Mouse (Mus musculus) forebrain, postnatal 0 days (tissue): ENCODE data around the gene Clint1. TPM values are rescaled to one million over a fixed set of nuclear protein-coding genes. Genes with fewer than 3 reads are reported as not detected.
"Not testable (repeated sequence)": the region's sequence is repeated elsewhere in the genome, so short reads cannot be mapped to it uniquely, and the experiment has no call there.

Experiments used
- ATAC-seq: fragments of 200-750 bp; cut with Nextera tagmentation; 2 replicates; pipeline ENCODE4 v1.8.0; 2017; ENCODE audit warnings: mild to moderate bottlenecking, moderate library complexity
- DNase-seq: peaks from one replicate; pipeline ENCODE4 v3.0.0-alpha.2; 2015
- H3K27ac ChIP-seq: fragments of 300-500 bp; sonication (generic); 2 replicates; pipeline ENCODE4 v1.5.1; 2014; ENCODE audit warnings: low read depth, mild to moderate bottlenecking, antibody characterized with exemption, low read length, moderate library complexity, mixed read lengths
- H3K27me3 ChIP-seq: fragments of 300-500 bp; sonication (generic); 2 replicates; pipeline ENCODE4 v1.6.1; 2014; ENCODE audit warnings: mild to moderate bottlenecking, low read length, mixed read lengths; ENCODE audit not compliant: insufficient read depth
- H3K36me3 ChIP-seq: fragments of 300-500 bp; sonication (generic); 2 replicates; pipeline ENCODE4 v1.6.1; 2014; ENCODE audit warnings: mild to moderate bottlenecking, moderate library complexity; ENCODE audit not compliant: insufficient read depth
- H3K4me1 ChIP-seq: fragments of 300-500 bp; sonication (generic); 2 replicates; pipeline ENCODE4 v1.6.1; 2014; ENCODE audit warnings: antibody characterized with exemption; ENCODE audit not compliant: insufficient read depth
- H3K4me2 ChIP-seq: fragments of 300-500 bp; sonication (generic); 2 replicates; pipeline ENCODE4 v1.6.1; 2014; ENCODE audit warnings: low read depth, mild to moderate bottlenecking, moderate library complexity
- H3K4me3 ChIP-seq: fragments of 300-500 bp; sonication (generic); 2 replicates; pipeline ENCODE4 v1.5.1; 2014; ENCODE audit warnings: low read depth, low read length, mixed read lengths
- H3K9ac ChIP-seq: fragments of 300-500 bp; sonication (generic); 2 replicates; pipeline ENCODE4 v1.6.1; 2014; ENCODE audit warnings: mild to moderate bottlenecking
- H3K9me3 ChIP-seq: fragments of 300-500 bp; sonication (generic); 2 replicates; pipeline ENCODE4 v1.6.1; 2016; ENCODE audit warnings: low read length
- CTCF ChIP-seq: sonication (generic); IDR thresholded peaks from 2 replicates; pipeline ENCODE4 v1.5.1; 2016; ENCODE audit warnings: antibody characterized with exemption, control low read depth, low read depth
- WGBS: fragments of 180-500 bp; shearing (Covaris S2); extraction: QIAGEN DNeasy Blood & Tissue Kit; methylation state at CpG from one replicate; pipeline ENCODE4 v1.1.7; 2014; 5-methylcytosine and 5-hydroxymethylcytosine counted together
- polyA plus RNA-seq: library from polyadenylated mRNA; unstranded; fragments of >200 nt; fragmentation: Nextera tagmentation; extraction: Ambion mirVana; gene quantifications from 2 replicates; pipeline ENCODE4 v1.2.1, GENCODE M21; 2015
- total RNA-seq: library from RNA; depleted of rRNA; stranded (reverse); fragments of >200 nt; gene quantifications from 2 replicates; pipeline ENCODE4 v1.2.3, GENCODE M21; 2014

Gene Clint1
- total and polyA plus RNA-seq, 2 experiments from 2014 or later = 28.8 to 32.8 TPM

GRCm38 (mm10) chr11:45866534-45866933 is 14.7 kb downstream of the Clint1 start:
- H3K27me3 ChIP-seq = no peaks in the 10 kb centered on the region
- H3K9me3 ChIP-seq = no peaks in the 10 kb centered on the region
- 70% methylated on average over 4 of the region's 4 CpGs for WGBS
- no peak for TF ChIP-seq CTCF
- no peak overlapping the region for H3K9ac ChIP-seq
- no peaks in the 10 kb centered on the region for H3K36me3 ChIP-seq
- no peak overlapping the region for H3K4me3 ChIP-seq
- H3K4me2 ChIP-seq = no peak overlapping the region
- H3K27ac ChIP-seq = no peak overlapping the region
- ATAC-seq (no peak), DNase-seq (no peak)
- no peaks in the 10 kb centered on the region for H3K4me1 ChIP-seq

- WGBS = 88% methylated on average over 1 of the region's 1 CpGs
- DNase-seq (no peak), ATAC-seq (no peak)
- TF ChIP-seq CTCF = 0 out of 2 replicates have a peak, but pooled peaks have one; percentile 32
- no peaks in the 10 kb centered on the region for H3K9me3 ChIP-seq
- no peak overlapping the region for H3K4me3 ChIP-seq
- no peak overlapping the region for H3K4me2 ChIP-seq
- H3K4me1 ChIP-seq = no peaks in the 10 kb centered on the region
- no peak overlapping the region for H3K27ac ChIP-seq
- no peak overlapping the region for H3K9ac ChIP-seq
- no peaks in the 10 kb centered on the region for H3K36me3 ChIP-seq
- H3K27me3 ChIP-seq = no peaks in the 10 kb centered on the region
Measured at GRCm38 (mm10) chr11:45873666-45874065, 21.8 kb downstream of the Clint1 start.

GRCm38 (mm10) chr11:45874251-45874650 is 22.4 kb downstream of the Clint1 start:
- 97% methylated on average over 6 of the region's 6 CpGs for WGBS
- DNase-seq (no peak), ATAC-seq (no peak)
- Histone ChIP-seq H3K9ac (no peak overlapping the region), H3K27me3 (no peaks in the 10 kb centered on the region), H3K4me1 (no peaks in the 10 kb centered on the region), H3K4me2 (no peak overlapping the region), H3K4me3 (no peak overlapping the region), H3K9me3 (no peaks in the 10 kb centered on the region), H3K36me3 (no peaks in the 10 kb centered on the region), H3K27ac (no peak overlapping the region)
- TF ChIP-seq CTCF = no peak

GRCm38 (mm10) chr11:45875351-45875935 is 23.6 kb downstream of the Clint1 start:
- DNase-seq (no peak), ATAC-seq (no peak)
- no peak overlapping the region for H3K4me3 ChIP-seq
- H3K4me2 ChIP-seq = no peak overlapping the region
- H3K9ac ChIP-seq = no peak overlapping the region
- TF ChIP-seq CTCF = no peak
- no peaks in the 10 kb centered on the region for H3K27me3 ChIP-seq
- no peaks in the 10 kb centered on the region for H3K4me1 ChIP-seq
- 93% methylated on average over 7 of the region's 7 CpGs for WGBS
- no peaks in the 10 kb centered on the region for H3K9me3 ChIP-seq
- H3K36me3 ChIP-seq = no peaks in the 10 kb centered on the region
- no peak overlapping the region for H3K27ac ChIP-seq

- Histone ChIP-seq H3K9ac (no peak overlapping the region), H3K4me2 (no peak overlapping the region), H3K4me3 (no peak overlapping the region), H3K27ac (no peak overlapping the region), H3K9me3 (no peaks in the 10 kb centered on the region), H3K36me3 (no peaks in the 10 kb centered on the region), H3K27me3 (no peaks in the 10 kb centered on the region), H3K4me1 (no peaks in the 10 kb centered on the region)
- no peak for TF ChIP-seq CTCF
- DNase-seq (no peak), ATAC-seq (no peak)
- 80% methylated on average over 2 of the region's 2 CpGs for WGBS
Measured at GRCm38 (mm10) chr11:45876036-45876435, 24.2 kb downstream of the Clint1 start.

GRCm38 (mm10) chr11:45879366-45879765 is 27.5 kb downstream of the Clint1 start:
- not testable (repeated sequence) for H3K4me2 ChIP-seq, H3K9ac ChIP-seq, H3K27me3 ChIP-seq, DNase-seq, H3K27ac ChIP-seq, ATAC-seq, H3K9me3 ChIP-seq, H3K4me3 ChIP-seq, H3K36me3 ChIP-seq, H3K4me1 ChIP-seq
- WGBS = 80% methylated on average over 4 of the region's 4 CpGs

DNA sequence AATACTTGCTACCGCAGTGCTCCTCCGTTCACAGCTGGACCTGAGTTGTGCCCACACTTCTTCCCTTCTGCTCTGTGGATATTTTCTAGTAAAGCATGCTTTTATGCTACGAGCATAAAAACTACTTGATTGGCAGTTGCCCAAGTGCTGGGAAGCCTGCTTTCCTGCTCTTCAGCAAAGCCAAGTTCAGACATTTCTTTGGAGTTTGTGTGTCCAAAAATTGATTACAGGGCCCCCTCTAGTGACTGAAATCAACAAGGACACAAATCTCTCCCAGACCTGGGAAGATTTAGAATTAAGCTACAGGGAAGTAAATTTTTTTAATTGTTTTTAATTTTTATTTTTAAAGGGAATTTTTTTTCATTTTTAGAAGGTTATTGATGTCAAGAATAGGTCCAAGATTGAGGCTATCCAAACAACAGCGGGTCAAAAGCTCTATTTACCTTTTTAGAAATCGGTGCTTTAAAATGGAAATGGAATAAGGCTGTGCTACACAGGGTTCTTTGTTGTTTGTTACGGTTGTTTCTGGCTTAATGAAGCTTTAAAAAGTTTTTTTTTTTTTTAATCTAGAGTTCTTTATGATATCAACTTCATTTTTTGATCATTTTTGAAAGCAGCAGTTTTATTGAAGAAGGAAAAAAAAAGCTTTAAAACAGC is 29.3 kb downstream of the Clint1 start:
- 12% methylated on average over 6 of the region's 6 CpGs for WGBS
- peak; percentile 63 for TF ChIP-seq CTCF
- Histone ChIP-seq H3K4me2 (no peak overlapping the region), H3K27ac (no peak overlapping the region), H3K9ac (no peak overlapping the region), H3K4me1 (peaks cover 3% of the 10 kb centered on the region; the same call in 1 of the 2 replicates), H3K9me3 (no peaks in the 10 kb centered on the region), H3K36me3 (no peaks in the 10 kb centered on the region), H3K4me3 (no peak overlapping the region), H3K27me3 (no peaks in the 10 kb centered on the region)
- peak; percentile 73 for DNase-seq
- ATAC-seq = peak; percentile 60
